Mouse (Mus musculus): ENCODE results near the gene Sgip1. TPM values are rescaled to one million over a fixed set of nuclear protein-coding genes. Genes with fewer than 3 reads are reported as not detected.

The Sgip1 gene
- total RNA-seq, 2 experiments from 2014 or later, result 1.7 to 2.9 TPM

Other genes with a start within 250 kb of the Sgip1 start
- not detected for gene Tctex1d1, start 237.3 kb downstream of the Sgip1 start, total RNA-seq (2021)

All from gastrocnemius, postnatal 10 days (tissue).